Comparison of ENCODE assay signal across 9 mouse cellular contexts in genomic region chr13:48668976-48669534, GRCm38 (mm10). TPM values are rescaled to one million over a fixed set of nuclear protein-coding genes. Genes with fewer than 3 reads are reported as not detected.
DNase-seq lines count a peak whose midpoint lies in the region; ATAC-seq lines count a peak whose summit lies in the region.
"Had no signal": no experiment of that assay in that cellular context is flagged by ENCODE, and none has a peak within 500 bp of the region (broad histone marks: within the 10 kb centered on the region; RNA-seq: fewer than 3 reads in every experiment).

No protein-coding gene starts in this region.

- H3K9ac ChIP-seq in hindbrain, embryonic 14.5 days: no peak overlapping the region
- H3K9ac ChIP-seq in midbrain, embryonic 16.5 days (ENCODE audit: low read depth, low read length): no peak overlapping the region

- peak; percentile 13 for DNase-seq in kidney, adult 18-20 months
- no peak for DNase-seq in kidney, postnatal 10 days
- peak; percentile 52 for DNase-seq in embryo, embryonic 11 days
- no peak for DNase-seq in hindbrain, embryonic 14.5 days (ENCODE audit: low spot score)
- DNase-seq in natural killer cell, adult 2 months (ENCODE audit: low spot score in 2 of 2): no peak
- no peak for DNase-seq in c-Kit-positive CD71-positive TER-119-positive erythroid progenitor cells, embryonic 14.5 days (ENCODE audit: low spot score)
- DNase-seq in right cerebral cortex, postnatal 10 days (ENCODE audit: low spot score in 2 of 2): no peak

- H3K4me1 ChIP-seq in hindbrain, embryonic 14.5 days (replicated peaks; ENCODE audit: control insufficient read depth, insufficient read depth, low read length): peaks cover 6% of the 10 kb centered on the region; the same call in 1 of the 2 replicates
- H3K4me1 ChIP-seq in midbrain, embryonic 16.5 days (ENCODE audit: control insufficient read depth, insufficient read depth, low read length): peaks cover 10% of the 10 kb centered on the region

- no peaks in the 10 kb centered on the region for H3K36me3 ChIP-seq in hindbrain, embryonic 14.5 days (replicated peaks; ENCODE audit: control insufficient read depth, insufficient read depth)
- H3K36me3 ChIP-seq in midbrain, embryonic 16.5 days (ENCODE audit: control insufficient read depth, insufficient read depth, low read length): no peaks in the 10 kb centered on the region
- H3K36me3 ChIP-seq: G1E had no signal

- peak overlapping the region; percentile 10 for H3K4me3 ChIP-seq in hindbrain, embryonic 14.5 days (replicated peaks; ENCODE audit: low read length)
- H3K4me3 ChIP-seq in midbrain, embryonic 16.5 days (ENCODE audit: low read depth, low read length): peak overlapping the region; percentile 20

- no peak overlapping the region for H3K27ac ChIP-seq in hindbrain, embryonic 14.5 days
- H3K27ac ChIP-seq in midbrain, embryonic 16.5 days (ENCODE audit: low read length): no peak overlapping the region

- WGBS in hindbrain, embryonic 14.5 days: under 1% methylated on average over 34 of the region's 34 CpGs
- WGBS in midbrain, embryonic 16.5 days: under 1% methylated on average over 34 of the region's 34 CpGs

- peaks cover 97% of the 10 kb centered on the region for H3K27me3 ChIP-seq in hindbrain, embryonic 14.5 days (ENCODE audit: control insufficient read depth, insufficient read depth, low read length)
- H3K27me3 ChIP-seq in midbrain, embryonic 16.5 days (ENCODE audit: control insufficient read depth, insufficient read depth, low read depth, low read length): peaks cover 46% of the 10 kb centered on the region

- H3K4me2 ChIP-seq in hindbrain, embryonic 14.5 days (replicated peaks): peak overlapping the region; percentile 26
- peak overlapping the region; percentile 32 for H3K4me2 ChIP-seq in midbrain, embryonic 16.5 days (ENCODE audit: low read length)

- H3K9me3 ChIP-seq in hindbrain, embryonic 14.5 days (ENCODE audit: control insufficient read depth, low read length): no peaks in the 10 kb centered on the region
- no peaks in the 10 kb centered on the region for H3K9me3 ChIP-seq in midbrain, embryonic 16.5 days (replicated peaks; ENCODE audit: control insufficient read depth, low read length, poor library complexity, severe bottlenecking)

- ATAC-seq in hindbrain, embryonic 14.5 days (ENCODE audit: low FRiP score): no peak
- ATAC-seq in midbrain, embryonic 16.5 days: no peak

RNA-seq across cellular contexts. Expression of gene Barx1, which starts 6.3 kb away (rescaled TPM):
- polyA plus RNA-seq in hindbrain, embryonic 14.5 days (2014; fragmentation: Nextera tagmentation; extraction: Ambion mirVana): not detected in 2 replicates
- not detected in 2 replicates for polyA plus RNA-seq in midbrain, embryonic 16.5 days (2015; fragmentation: Nextera tagmentation; extraction: Ambion mirVana)
- polyA plus RNA-seq: G1E had no signal

RNA-seq across cellular contexts. Expression of gene Ptpdc1, which starts 43.6 kb away (rescaled TPM):
- 21.6 and 21.7 TPM in 2 replicates for polyA plus RNA-seq in hindbrain, embryonic 14.5 days (2014; fragmentation: Nextera tagmentation; extraction: Ambion mirVana)
- 18.8 and 20.3 TPM in 2 replicates for polyA plus RNA-seq in midbrain, embryonic 16.5 days (2015; fragmentation: Nextera tagmentation; extraction: Ambion mirVana)
- polyA plus RNA-seq: G1E had no signal

Comparison
In these comparisons a context has a peak if more than half of its experiments do, and no peak if none do; other contexts are left out.
1. DNase-seq: peak in kidney, adult 18-20 months (single experiment) and embryo, embryonic 11 days (single experiment); none in kidney, postnatal 10 days (single experiment), hindbrain, embryonic 14.5 days (single experiment), natural killer cell, adult 2 months (0 of 2), c-Kit-positive CD71-positive TER-119-positive erythroid progenitor cells, embryonic 14.5 days (single experiment) and right cerebral cortex, postnatal 10 days (0 of 2).